Mouse (Mus musculus) brown adipose tissue, adult 24 weeks (tissue): ENCODE data around the gene Klhl23. TPM values are rescaled to one million over a fixed set of nuclear protein-coding genes. Genes with fewer than 3 reads are reported as not detected.
A peak's percentile ranks its signal among the peaks of the same experiment; 100 is the strongest.

Source experiments
- H3K27ac ChIP-seq: fragments of 200-500 bp; replicated peaks from 2 replicates; pipeline ENCODE4 v1.5.1; 2012; ENCODE audit warnings: low read depth, mild to moderate bottlenecking, low read length
- H3K4me1 ChIP-seq: fragments of 200-500 bp; 2 replicates; pipeline ENCODE4 v1.6.1; 2012; ENCODE audit warnings: low read length, mixed read lengths; ENCODE audit not compliant: control insufficient read depth, insufficient read depth, insufficient read length
- H3K4me3 ChIP-seq: fragments of 200-500 bp; 2 replicates; pipeline ENCODE4 v1.5.1; 2012; ENCODE audit warnings: low read depth, mild to moderate bottlenecking, low read length, moderate library complexity; ENCODE audit not compliant: insufficient read depth
- polyA plus RNA-seq: library from polyadenylated mRNA; stranded (reverse); fragments of >200 nt; gene quantifications from 2 replicates; pipeline ENCODE4 v1.2.4, GENCODE M21; 2012; ENCODE audit not compliant: missing spikeins, insufficient read depth, insufficient read length

Klhl23 gene
- polyA plus RNA-seq, 1 experiment, result 0.95 TPM

DNA sequence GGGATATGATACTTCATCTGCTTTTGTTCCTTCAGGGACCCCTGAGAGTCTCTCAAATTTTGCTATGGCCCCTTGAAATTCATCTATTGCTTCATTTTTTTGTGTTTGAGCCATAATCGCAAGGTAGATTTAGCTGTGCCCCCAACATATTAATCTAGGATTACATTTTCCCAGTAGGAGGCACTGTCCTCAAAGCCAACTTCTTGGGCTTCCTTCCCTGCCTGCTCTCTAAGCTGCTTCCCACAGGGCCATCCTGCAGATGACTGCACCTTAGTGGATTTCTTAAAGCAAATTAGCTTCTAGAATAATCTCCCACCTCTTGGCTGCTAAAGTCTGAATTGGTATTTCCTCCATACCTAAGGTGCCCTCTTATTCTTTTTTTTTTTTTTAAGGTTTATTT lies 36.1 kb downstream of the Klhl23 start:
- Histone ChIP-seq H3K4me3 (no peak overlapping the region), H3K27ac (no peak overlapping the region), H3K4me1 (no peaks in the 10 kb centered on the region)

DNA sequence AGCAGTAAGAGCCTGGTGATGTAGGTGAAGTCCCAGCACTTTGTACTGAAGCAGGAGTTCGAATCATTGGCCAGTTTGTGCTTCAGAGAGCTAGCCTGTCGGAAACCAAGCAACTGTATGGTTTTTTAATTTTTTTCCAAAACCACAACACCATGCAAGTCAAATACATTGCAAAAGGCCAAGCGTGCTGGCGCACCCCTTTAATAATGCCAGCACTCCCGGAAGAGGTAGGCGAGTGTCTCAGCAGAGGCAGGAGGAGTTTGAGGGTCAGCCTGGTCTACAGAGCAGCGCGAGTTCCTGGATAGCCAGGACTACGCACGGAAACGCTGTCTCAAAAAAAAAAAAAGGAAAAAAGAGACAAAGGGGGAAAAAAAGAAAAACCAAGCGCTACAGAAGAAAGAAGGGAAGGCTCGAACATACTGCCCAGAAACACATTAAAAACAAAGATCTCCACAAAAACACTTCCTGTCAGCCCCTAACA lies 39.3 kb downstream of the Klhl23 start:
- no peaks in the 10 kb centered on the region for H3K4me1 ChIP-seq
- H3K4me3 ChIP-seq, result peak overlapping the region; percentile 62
- H3K27ac ChIP-seq, result peak overlapping the region; percentile 69

DNA sequence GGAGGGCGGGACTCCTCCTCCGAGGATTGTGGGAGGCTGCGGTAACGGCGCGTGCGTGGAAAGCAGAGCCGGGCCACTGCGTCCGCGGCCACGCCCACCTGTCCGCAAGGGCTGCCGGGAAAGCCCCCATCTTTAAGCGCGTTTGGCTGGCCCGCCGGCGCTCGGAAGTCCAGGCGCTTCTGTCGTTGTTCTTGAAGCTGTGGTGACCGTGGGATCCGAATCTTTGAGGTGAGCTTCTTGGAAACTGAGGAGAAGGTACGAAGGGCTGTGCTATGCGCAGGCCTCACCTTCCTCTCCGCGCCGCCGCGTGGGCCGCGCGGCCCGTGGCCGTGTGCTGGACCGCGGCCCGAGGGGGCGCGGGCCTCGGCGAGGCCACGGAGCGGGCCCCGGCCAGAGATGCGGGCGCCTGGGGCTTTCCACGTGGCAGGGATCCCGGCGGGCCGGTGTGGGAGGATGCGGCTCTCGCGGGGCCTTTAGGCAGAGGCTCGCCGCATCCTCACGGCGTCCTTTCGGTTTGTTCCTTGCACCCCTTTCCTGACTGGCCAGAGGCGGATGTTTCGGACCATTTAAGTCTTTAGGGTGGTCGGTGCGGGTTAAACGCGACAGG lies 39.8 kb downstream of the Klhl23 start, which contains the start of gene Ssb:
Gene Ssb (plus strand): TSS at position 78 of the 607 bp plus-strand sequence.
- Histone ChIP-seq H3K27ac (peak within 1 kb of the TSS; percentile 79), H3K4me3 (peak within 1 kb of the TSS; percentile 93), H3K4me1 (no peaks in the 10 kb centered on the region)

DNA sequence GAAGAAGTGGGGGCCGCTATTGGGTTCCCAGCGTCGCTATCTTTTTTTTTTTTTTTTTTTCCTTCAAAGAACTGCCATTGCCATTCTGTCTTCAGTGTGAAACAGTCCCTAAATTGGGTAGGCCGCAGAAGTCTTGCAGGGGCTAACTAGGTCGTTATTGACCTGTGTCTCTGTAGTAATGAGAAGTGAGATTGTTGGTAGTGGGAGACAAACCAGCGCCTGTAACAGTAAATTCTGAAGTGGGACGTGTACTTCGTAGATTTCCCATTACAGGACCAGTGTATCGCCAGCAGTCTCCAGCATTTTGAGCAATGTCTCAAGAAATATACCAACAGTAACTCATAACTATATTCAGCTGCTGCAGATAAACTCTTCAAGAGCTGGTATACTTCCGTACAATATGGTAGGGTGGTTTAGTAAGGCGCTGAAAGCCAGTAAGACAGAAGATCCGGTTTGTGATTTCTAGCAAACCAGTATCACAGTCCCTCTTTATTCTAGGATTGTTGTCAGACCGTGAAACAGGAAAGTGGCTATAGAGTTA lies 40.4 kb downstream of the Klhl23 start:
- H3K27ac ChIP-seq, result 0 out of 2 replicates have a peak overlapping the region, but pooled peaks have one; percentile 79
- H3K4me1 ChIP-seq, result no peaks in the 10 kb centered on the region
- H3K4me3 ChIP-seq, result peak overlapping the region; percentile 93

DNA sequence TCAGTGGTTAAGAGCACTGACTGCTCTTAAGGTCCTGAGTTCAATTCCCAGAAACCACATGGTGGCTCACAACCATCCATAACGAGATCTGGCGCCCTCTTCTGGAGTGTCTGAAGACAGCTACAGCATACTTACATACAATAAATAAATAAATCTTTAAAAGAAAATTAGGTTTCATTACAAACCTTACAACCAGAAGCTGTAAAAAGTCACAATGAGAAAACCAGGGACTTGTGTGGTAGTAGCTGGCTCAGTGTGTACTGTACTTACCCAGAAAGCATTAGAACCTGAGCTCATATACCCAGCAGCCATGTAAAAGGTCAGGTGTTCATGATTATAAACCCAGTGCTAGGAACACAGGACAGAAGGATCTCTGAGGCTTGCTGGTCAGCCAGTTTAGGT lies 62.2 kb downstream of the Klhl23 start:
- Histone ChIP-seq H3K4me1 (no peaks in the 10 kb centered on the region), H3K27ac (no peak overlapping the region), H3K4me3 (no peak overlapping the region)

DNA sequence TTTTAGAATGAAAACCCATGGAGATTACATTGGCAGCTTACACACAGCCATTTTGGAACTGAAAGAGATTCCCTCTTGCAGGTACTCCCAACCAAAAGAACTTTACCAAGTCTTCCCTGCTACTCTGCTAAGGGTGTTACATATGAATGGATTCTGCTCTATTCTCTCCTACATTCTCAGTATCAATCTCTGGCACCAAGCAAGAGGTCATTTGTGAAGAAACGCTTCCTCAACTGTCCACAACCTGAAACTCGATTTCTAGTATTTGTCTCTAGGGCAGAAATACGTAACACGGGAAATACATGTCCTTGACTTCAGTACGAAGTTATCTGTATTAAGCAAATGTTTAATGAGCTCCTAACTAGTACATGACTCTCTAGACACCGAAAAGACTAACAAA lies 62.8 kb downstream of the Klhl23 start:
- H3K27ac ChIP-seq, result no peak overlapping the region
- H3K4me1 ChIP-seq, result no peaks in the 10 kb centered on the region
- peak overlapping the region; percentile 70 for H3K4me3 ChIP-seq

DNA sequence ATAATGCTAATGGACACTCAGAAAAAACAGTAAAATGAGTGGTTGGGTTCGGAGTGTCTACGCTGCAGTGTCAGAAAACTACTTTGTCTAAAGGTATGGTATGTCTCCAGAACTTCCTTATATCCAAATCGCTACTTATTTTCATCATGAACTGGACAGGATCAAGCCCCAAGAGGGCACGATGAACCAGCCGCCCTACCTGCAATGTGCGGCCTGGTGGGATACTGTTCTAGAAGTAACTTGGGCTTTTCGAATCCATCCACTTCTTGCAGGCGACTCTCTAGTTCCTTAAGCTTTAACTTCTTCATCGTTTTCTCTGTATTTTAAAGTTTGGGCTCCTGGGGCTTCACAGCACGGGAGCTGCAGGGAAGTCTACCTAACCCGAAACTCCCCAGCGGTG lies 63.3 kb downstream of the Klhl23 start:
- Histone ChIP-seq H3K4me1 (no peaks in the 10 kb centered on the region), H3K27ac (no peak overlapping the region), H3K4me3 (peak overlapping the region; percentile 70)

DNA sequence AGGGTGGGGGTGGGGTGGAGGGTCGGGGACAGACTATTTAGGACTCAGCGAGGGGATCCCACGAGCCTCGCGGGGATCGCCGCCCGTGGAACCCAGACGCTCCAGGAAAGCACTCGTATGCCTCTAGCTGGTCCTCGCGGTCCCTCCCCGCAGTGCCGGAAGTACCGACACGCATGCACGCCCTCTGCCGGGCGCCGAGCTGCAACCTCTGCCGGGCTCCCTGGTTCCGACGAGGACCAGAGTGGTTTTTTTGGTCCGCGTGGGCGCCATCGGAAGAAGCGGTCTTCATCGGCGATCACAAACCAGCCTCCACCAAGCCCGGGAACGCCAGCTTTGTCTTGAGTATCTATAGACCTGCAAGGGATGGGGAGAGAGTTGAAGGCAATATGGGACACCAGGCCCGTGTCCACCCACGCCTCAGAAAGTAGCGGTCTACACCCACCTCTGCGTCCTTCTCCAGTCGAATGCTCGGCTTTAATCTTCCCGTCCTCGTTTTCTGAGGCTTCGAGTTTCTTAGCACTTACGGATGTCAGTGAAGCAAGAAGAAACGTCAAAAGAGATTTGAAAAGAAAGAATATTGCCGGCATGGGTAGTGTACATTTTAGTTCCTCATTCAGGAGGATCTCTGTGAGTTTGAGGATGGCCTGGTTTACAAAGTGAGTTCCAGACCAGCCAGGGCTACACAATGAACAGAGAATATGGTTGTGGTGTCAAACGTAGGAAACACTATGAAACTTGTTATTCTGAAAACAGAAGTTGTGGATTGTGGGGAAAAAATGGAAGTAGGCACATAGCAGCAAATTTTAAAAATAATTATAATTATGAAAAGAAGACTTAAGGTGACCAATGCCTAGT lies 63.9 kb downstream of the Klhl23 start, which contains the start of gene Mettl5:
Gene Mettl5 (minus strand): TSS at position 165 of the 855 bp plus-strand sequence.
- Histone ChIP-seq H3K4me1 (no peaks in the 10 kb centered on the region), H3K4me3 (peak within 1 kb of the TSS; percentile 70), H3K27ac (peak within 1 kb of the TSS; percentile 50)

Other genes starting within 250 kb of the Klhl23 start
- gene Lrp2, start 235.9 kb upstream of the Klhl23 start, polyA plus RNA-seq, result not detected in 2 replicates
- gene Bbs5, start 174.8 kb upstream of the Klhl23 start, polyA plus RNA-seq, result 5.2 and 7.1 TPM in 2 replicates
- gene Klhl41, start 151.8 kb upstream of the Klhl23 start, polyA plus RNA-seq, result 6.1 and 12.2 TPM in 2 replicates
- gene Fastkd1, start 108.4 kb upstream of the Klhl23 start, polyA plus RNA-seq, result 24.0 and 34.9 TPM in 2 replicates
- 41.1 and 66.3 TPM in 2 replicates for gene Ppig, start 99.4 kb upstream of the Klhl23 start, polyA plus RNA-seq
- 1.2 and 1.9 TPM in 2 replicates for gene Ccdc173, start 32.4 kb upstream of the Klhl23 start, polyA plus RNA-seq
- 18.2 and 29.3 TPM in 2 replicates for gene Phospho2, start 32.3 kb upstream of the Klhl23 start, polyA plus RNA-seq
- 116 and 117 TPM in 2 replicates for gene Ssb, start 39.6 kb downstream of the Klhl23 start, polyA plus RNA-seq
- gene Mettl5, start 63.7 kb downstream of the Klhl23 start, polyA plus RNA-seq, result 31.0 and 32.3 TPM in 2 replicates
- gene Ubr3, start 75.3 kb downstream of the Klhl23 start, polyA plus RNA-seq, result 39.5 and 42.2 TPM in 2 replicates
- gene Myo3b, start 217.2 kb downstream of the Klhl23 start, polyA plus RNA-seq, result not detected in 2 replicates